Mouse (Mus musculus) hematopoietic stem cell, adult 5-6 weeks (primary cell): ENCODE results near the gene Man2a2. TPM values are rescaled to one million over a fixed set of nuclear protein-coding genes. Genes with fewer than 3 reads are reported as not detected.
A peak's percentile ranks its signal among the peaks of the same experiment; 100 is the strongest.

Experiments used
- ATAC-seq, 2 experiments: fragments of 125-278 bp in 1 of 2; replicated peaks in 1 of 2; 2 replicates each; pipeline ENCODE4 v1.8.0; 2016 to 2017; ENCODE audit warnings: inconsistent platforms in 2 of 2, mild to moderate bottlenecking in 2 of 2, moderate number of reproducible peaks in 2 of 2, low read depth in 1 of 2, moderate TSS enrichment in 1 of 2; ENCODE audit not compliant: low FRiP score in 2 of 2, poor library complexity in 2 of 2, severe bottlenecking in 2 of 2, insufficient read depth in 1 of 2, low TSS enrichment in 1 of 2
- total RNA-seq: library from RNA; stranded (forward); fragments of 172-1452, 232-1000 nt; gene quantifications from 2 replicates; pipeline ENCODE4 v1.2.3, GENCODE M21; 2017

Gene Man2a2
- total RNA-seq, 1 experiment from 2014 or later = 61.0 TPM

DNA sequence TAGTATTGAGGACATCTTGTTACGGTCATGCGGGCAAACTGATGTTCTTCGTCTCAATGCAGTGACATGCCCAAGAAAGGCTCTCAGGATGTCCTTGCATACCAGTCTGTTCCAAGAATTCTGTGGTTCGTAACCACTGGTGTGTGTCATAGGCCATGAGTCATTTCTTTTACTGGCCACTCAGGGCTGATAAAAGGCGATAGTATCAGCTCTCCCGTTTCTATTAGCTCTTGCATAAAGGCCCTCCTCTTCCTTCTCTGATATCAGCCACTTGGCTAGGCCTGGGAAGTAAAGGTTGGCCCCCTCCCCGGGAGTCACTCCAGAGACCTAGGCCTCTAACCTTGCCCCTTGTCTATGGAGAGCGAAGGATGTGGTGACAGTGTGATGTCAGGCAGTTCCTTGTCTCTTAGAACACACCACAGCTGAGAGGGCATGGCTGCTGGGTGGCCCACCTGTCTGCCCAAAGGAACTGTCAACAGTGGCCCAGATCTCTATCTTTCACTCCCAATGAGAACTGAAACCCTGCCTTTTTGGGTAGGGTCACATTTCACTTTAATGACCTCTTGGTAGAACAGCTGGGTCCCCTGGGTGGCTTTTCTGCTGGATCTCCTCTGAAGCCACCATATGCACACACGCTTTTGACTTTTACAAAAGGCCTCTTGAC lies 4.3 kb upstream of the Man2a2 start:
- peak in 1 of 2 experiments; percentile 8; a peak in 1 of 4 replicates for ATAC-seq

DNA sequence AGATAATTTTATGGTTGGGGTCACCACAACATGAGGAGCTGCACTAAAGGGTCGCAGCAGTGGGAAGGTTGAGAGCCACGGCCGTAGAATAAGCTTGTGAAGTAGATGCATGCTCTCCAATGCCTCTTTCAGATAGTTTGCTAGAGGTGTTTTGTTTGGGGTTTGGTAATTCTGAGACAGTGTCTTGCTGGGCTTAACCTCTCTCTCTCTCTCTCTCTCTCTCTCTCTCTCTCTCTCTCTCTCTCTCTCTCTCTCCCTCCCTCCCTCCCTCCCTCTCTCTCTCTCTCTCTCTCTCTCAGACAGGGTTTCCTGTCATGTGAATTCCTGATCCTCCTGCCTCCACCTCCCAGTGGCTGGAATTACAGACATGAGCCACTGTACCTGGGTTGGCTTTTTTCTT lies 3.6 kb upstream of the Man2a2 start:
- ATAC-seq = no peak

DNA sequence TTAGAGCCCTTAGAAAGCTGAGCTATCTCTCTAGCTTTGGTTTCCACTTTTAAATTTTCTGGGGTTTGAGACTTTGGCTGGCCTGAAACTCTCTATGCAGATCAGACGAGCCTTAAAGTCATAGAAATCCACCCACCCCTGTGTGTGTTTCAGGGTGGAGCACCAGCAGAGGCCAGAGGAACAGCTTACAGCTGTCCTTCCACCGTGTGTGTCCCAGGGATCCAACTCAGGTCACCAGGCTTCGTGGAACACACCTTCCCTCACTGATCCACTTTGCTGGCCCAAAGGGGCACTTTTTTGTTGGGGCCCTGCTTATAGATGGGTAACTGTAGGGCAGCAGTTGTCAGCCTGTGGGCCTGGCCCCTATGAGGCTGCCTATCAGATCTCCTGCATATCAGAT lies 3.1 kb upstream of the Man2a2 start:
- no peak for ATAC-seq

DNA sequence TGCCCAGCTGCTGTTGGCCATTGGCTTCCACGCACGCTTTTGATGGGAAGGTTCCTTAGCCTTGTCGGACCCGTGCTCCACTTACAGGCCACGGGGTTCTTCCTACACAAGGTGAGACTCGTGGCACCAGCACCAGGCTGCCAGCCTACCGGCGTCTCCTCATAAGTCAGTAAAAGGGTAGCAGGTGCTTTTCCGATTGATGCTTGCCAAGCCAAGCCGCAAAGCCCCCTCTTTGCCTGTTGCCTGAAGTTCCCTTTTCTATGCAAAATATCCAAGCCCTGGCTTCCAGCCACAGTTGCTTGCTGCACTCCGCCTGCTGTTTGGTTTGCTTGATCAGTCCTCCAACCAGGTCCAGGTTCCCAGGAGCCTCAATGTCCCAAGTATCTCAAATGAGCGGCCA lies 2.7 kb upstream of the Man2a2 start:
- ATAC-seq = peak; percentile 52 to 57

DNA sequence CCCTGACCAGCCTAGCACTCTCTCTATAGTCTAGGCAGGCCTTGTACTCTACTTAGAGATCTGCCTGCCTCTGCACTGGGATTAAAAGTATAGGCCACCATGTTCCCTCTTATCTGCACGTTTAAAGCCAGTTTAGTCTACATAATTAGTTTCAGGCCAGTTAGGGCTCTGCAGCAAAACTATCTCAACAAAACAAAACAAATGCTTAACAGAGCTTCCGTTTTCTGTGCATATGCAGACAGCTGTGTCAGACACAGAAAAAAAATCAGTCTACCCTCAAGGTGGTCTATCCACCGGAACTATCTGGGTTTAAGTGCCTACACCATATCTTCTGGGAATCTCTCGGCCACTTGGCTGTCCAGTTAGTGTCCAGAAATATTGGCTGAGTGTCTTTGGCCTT lies 2.2 kb upstream of the Man2a2 start:
- no peak for ATAC-seq

DNA sequence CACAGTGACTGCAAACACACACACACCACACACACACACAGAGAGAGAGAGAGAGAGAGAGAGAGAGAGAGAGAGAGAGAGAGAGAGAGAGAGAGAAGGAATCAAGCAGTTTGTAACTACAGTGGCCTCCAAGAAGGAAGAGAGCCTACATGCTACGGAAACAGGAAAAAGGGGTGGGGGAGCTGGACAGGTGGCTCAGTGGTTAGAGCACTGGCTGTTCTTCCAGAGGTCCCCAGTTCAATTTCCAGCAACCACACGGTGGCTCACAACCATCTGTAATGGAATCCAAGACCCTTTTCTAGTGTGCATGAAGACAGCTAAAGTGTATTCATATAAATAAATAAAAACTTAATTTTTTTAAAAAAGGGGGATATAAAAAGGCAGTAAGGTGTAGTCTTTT lies 1.5 kb upstream of the Man2a2 start:
- ATAC-seq = no peak

DNA sequence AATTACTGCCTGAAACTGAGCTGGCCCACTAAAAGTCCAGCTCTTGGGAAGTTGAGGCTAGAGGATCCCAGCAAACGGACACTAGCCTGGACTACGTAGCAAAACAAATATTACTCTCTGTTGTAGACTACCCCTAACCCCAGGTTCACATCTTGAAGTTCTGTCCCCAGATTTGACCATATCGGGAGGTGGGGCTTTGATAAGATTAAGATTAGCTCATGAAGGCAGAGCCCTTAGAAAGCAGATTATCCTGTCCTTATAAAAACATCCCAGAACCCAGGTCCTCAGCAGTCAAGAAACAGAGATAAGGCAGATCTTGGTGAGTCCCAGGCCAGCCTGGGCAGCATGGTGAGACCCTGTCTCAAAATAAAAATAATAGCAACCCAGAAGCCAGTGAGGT lies 991 bp upstream of the Man2a2 start:
- ATAC-seq = no peak

DNA sequence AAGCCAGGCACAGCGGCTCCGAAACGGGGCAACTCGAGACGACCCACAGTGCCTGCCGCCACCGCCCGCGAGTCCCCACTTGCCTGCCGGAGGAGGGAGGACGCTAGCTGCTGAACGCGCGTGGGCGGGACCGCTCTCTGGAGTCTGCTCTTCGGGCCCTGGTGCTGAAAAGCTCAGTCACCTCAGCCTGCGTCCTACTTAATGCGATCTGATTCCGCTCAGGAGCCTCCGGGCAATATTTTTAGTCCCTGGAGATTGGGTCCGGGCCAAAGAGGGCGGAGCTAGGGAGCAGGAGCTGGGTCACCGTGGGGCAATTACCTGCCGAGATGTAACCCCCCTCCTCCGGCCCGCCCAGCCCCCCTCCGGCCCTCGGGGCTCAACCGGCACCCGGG lies 530 bp downstream of the Man2a2 start:
- peak; percentile 25 to 27; a peak in 2 of 4 replicates for ATAC-seq

DNA sequence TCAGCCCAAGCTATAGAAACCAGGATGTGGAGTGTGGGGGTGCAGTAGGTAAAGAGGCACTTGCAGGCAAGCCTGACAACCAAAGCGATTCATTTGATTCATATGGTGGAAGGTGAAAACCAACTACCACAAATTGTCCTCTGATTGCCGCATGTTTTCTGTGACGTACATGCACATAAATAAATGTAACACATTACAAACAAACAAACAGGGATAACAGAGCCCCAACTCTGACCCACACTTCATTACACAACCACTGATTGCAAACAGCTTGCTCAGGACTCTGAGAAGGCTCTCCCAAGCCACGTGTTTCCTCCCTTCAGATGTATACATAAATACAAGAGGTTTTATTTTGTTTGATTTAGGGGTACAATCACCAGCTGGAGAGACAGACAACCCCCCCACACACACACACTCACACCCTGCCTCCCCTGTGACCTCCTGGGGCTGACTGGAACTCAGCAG lies 1.2 kb downstream of the Man2a2 start:
- ATAC-seq = no peak

DNA sequence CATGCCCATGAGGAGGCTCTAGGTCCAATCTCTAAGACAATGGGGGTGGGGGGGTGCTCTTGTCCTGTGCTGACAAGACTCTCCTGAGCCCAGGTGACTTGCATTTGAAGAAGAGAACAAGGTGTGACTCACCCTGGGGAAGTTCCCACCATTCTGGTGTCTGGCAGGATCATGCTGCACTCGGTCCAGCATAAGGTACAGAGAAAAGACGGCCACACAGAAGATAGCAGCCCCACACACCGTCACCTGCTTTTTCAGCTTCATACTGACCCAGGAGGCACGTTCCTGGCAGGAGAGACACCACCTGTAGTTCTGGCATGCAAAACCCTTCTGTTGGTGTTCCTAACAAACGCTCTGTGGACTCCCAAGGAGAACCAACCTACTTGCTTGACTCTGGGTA lies 1.7 kb downstream of the Man2a2 start:
- ATAC-seq = no peak

DNA sequence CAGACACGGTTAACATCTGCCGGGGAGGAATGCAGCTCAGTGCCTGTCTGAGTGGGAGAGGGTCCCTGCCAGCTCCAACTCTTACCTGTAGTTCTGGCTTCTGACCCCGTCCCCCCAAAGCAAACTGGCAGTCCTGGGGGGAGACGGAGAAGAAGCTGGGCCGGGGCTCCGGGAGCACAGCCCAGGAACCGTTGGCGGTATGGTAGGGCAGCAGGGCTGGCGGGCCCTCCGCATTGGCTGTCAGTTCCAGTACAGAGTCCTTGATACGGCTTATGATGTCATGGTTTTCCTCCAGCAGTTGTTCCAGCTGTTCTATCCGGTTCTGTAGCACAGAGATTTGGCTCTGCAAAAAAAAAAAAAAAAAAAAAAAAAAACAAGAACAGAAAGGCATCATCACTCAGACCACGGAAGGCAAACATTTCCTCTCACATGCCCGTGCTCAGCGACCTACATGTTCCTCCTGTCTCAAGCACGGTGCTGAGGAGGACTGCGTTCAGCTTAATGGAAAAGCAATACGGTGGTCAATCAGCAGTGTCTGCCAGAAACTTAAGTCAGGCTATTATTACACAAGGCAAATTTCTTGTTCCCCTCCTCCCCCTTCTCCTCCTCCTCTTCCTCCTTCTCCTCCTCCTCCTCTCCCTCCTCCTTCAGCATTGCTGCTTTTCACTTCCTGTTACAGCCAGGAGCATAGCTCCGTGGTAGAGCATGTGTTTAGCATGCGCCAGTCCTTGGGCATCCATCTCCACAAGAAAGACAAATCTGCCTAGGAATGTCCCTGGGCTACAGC lies 2.3 kb downstream of the Man2a2 start:
- ATAC-seq = peak; percentile 52 to 55

DNA sequence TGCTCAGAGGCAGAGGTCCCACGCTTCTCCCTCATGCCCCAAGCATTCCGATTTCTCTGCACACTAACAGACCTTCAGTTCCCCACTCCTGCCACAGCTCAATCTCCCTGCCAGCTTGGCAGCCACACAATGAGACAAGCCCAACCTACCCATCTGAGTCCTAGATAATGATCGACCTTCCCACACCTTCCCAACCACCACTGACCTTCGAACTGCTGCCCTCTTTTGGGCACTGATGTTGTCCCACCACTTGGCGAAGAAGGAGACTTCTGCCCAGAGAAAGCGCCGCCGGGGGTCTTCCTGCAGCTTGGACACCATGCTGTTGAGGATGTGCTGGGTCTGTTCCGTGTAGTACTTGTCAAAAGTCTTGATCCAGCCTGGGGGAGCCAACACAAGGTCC lies 3.2 kb downstream of the Man2a2 start:
- no peak for ATAC-seq

DNA sequence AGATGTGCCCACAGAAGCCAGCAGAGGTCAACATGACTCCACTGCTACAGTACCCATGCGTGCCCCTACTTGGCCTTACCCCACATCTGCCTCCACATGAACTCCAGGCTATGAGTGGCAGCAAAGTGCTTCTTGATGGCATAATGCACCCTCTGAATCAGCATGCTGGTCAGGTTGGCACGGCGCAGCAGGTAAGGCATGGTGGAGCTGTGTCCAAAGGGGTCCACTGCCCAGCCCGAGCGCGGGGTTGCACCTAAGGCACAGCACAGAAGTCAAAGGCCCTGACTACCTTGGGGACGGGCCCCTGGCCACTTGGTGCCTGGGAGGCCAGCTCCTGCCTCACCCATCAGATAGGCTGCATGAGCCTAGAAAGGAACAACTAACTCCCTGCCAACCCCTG lies 3.9 kb downstream of the Man2a2 start:
- no peak for ATAC-seq

DNA sequence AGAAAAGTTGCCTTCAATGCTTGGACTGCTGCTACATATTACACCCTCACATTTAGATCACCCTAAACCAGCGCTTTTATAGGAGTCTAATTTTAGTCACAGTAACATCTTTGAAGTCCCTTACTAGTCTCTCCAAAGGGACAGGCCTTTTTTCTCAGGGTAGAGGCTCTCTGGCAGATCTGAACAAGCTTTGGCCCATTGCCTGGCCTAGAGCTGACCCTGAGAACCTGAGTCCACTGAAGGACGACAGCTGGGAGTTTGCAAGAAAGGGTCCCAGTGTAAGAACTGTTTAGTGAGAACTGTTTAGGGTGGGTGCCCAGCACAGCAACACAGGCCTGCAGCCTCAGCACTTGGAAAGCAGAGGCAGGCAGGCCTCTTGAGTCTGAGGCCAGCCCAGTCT lies 5.4 kb downstream of the Man2a2 start:
- ATAC-seq = no peak

DNA sequence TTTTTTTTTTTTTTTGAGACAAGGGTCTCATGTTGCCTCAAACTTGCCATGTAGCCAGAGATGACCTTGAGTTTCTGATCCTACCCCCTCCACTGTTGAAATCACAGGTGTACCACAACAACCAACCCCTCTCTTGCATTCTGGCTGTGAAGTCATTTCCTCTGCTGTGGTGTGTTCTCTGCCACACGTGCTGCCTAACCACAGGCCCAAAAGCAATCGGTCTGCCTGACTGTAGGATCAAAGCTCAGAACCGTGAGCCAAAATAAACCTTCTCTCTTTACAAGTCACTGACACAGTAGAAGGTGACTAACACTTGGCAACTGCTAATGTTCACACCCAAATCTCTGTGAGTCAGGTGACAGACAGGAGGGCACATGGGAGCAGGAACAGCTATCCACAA lies 10.7 kb downstream of the Man2a2 start:
- no peak for ATAC-seq

DNA sequence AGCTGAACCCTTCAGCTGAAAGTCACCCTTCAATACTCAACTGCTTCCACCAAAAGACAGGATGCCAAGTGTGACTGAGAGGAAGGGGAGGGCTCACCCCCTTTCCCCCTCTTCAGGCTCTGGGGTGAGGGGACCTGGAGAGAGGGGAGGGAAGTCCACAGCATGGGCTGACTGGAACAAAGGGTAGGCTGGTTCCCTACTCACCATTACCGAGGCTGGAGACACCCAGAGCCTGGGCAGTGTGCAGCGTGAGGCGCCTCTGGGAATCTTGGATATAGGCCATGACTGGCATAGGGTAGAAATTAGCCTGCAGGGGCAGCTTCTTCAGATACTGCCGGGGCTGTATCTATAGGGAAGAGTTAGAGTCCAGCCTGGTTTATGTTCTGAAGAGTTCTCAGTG lies 13.1 kb downstream of the Man2a2 start:
- no peak for ATAC-seq

DNA sequence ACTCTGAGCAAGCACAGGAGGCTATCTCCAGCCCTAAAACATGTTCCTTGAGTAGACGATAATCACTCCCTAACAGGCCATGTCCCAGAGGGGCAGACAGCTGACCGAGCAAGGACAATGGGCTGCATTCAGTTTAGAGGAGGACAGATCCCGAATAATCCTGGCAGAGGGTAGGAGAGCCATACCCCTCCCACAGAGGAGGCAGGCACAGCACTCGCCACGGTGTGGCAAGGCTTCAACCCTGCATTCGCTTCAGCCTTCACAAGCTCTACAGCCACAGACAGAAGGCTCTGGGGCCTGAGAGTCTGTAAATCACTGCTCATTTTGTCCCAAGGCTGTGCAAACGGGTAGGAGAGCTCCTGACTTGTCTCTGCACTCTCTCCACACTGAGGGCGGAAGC lies 14.0 kb downstream of the Man2a2 start:
- no peak for ATAC-seq

DNA sequence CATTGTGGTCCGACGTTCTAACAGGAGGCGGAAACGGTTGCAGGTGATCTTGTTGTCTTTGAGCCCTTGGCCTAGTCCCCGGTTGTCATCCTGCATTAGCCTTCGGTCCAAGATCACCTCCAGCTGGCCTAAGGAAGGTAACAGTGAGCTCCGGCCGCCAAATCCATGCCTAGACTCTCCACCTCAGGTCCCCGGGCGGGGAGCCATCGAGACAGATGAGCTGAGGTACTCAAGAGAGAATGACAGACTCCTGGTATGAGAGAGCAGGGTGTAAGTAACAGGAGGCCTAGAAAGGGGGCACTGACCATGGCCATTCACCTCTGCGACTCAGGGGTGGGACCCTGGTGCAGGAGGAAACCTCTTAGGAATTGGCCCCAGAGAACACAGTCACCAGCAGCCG lies 14.8 kb downstream of the Man2a2 start:
- no peak for ATAC-seq

DNA sequence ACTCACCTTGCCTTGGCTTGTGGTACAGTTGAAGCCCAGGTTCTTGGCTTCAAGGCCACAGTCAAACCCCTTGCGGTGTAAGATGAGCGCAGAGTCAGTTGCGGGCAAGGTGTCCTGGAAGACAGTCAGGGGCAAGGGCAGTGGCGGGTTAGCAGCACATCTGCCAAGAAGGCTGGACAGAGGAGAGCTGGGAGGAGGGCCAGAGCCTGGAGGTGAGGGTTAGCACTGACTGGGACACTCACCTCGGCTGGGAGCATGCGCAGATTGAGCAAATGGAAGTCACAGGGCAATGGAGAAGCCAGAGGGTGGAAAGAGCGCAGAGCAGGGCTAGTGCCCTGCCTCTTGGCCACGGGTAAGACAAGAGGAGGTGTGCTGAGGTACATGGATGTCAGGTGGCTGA lies 18.3 kb downstream of the Man2a2 start:
- ATAC-seq = no peak
